Mouse (Mus musculus) macrophage (primary cell): ENCODE results near the gene Dlx2. TPM values are rescaled to one million over a fixed set of nuclear protein-coding genes. Genes with fewer than 3 reads are reported as not detected.

Experiments
- H3K27ac ChIP-seq: fragments of 350-480 bp; formaldehyde crosslinking; 2 replicates; pipeline ENCODE4 v1.9.0; 2021
- H3K36me3 ChIP-seq: fragments of 350-480 bp; formaldehyde crosslinking; 2 replicates; pipeline ENCODE4 v1.9.0; 2021; ENCODE audit errors: inconsistent target
- H3K4me3 ChIP-seq: fragments of 350-480 bp; formaldehyde crosslinking; 2 replicates; pipeline ENCODE4 v1.9.0; 2021; ENCODE audit errors: inconsistent target
- H3K79me2 ChIP-seq: fragments of 350-480 bp; formaldehyde crosslinking; 2 replicates; pipeline ENCODE4 v1.9.0; 2021; ENCODE audit errors: inconsistent target
- WGBS: methylation state at CpG from one replicate; pipeline ENCODE4 v1.1.7; 2026; ENCODE audit warnings: inconsistent platforms; ENCODE audit not compliant: missing documents; 5-methylcytosine and 5-hydroxymethylcytosine counted together
- polyA plus RNA-seq: library from polyadenylated mRNA; stranded (reverse); fragments of 250-400 nt; gene quantifications from 3 replicates; pipeline ENCODE4 v1.2.4, GENCODE M21; 2018; ENCODE audit warnings: inconsistent platforms

The Dlx2 gene
- polyA plus RNA-seq, 1 experiment from 2014 or later, result not detected

- Histone ChIP-seq H3K36me3 (no peaks in the 10 kb centered on the region), H3K4me3 (peak overlapping the region; percentile 13; the same call in 1 of the 2 replicates), H3K27ac (no peak overlapping the region), H3K79me2 (no peaks in the 10 kb centered on the region)
- WGBS, result under 1% methylated on average over 57 of the region's 60 CpGs
Observed at GRCm38 (mm10) chr2:71529511-71530351, 16.8 kb downstream of the Dlx2 start.

GRCm38 (mm10) chr2:71528714-71529510 lies 17.6 kb downstream of the Dlx2 start:
- no peak overlapping the region for H3K27ac ChIP-seq
- H3K79me2 ChIP-seq, result no peaks in the 10 kb centered on the region
- WGBS, result 3% methylated on average over 52 of the region's 57 CpGs
- no peak overlapping the region for H3K4me3 ChIP-seq
- H3K36me3 ChIP-seq, result no peaks in the 10 kb centered on the region

GRCm38 (mm10) chr2:71528014-71528713 lies 18.4 kb downstream of the Dlx2 start, which contains the start of gene Dlx1:
Gene Dlx1 (plus strand): TSS chr2:71528113.
- Histone ChIP-seq H3K79me2 (no peaks in the 10 kb centered on the region), H3K4me3 (no peak within 1 kb of the TSS), H3K36me3 (no peaks in the 10 kb centered on the region), H3K27ac (no peak within 1 kb of the TSS)
- 10% methylated on average over 25 of the region's 26 CpGs for WGBS

GRCm38 (mm10) chr2:71527323-71528013 lies 19.1 kb downstream of the Dlx2 start:
- Histone ChIP-seq H3K27ac (no peak overlapping the region), H3K36me3 (no peaks in the 10 kb centered on the region), H3K79me2 (no peaks in the 10 kb centered on the region), H3K4me3 (no peak overlapping the region)
- 16% methylated on average over 24 of the region's 24 CpGs for WGBS

GRCm38 (mm10) chr2:71526595-71527322 lies 19.8 kb downstream of the Dlx2 start:
- no peaks in the 10 kb centered on the region for H3K79me2 ChIP-seq
- H3K36me3 ChIP-seq, result no peaks in the 10 kb centered on the region
- H3K4me3 ChIP-seq, result no peak overlapping the region
- H3K27ac ChIP-seq, result no peak overlapping the region
- 9% methylated on average over 10 of the region's 10 CpGs for WGBS

GRCm38 (mm10) chr2:71524763-71525162 lies 21.8 kb downstream of the Dlx2 start:
- Histone ChIP-seq H3K79me2 (no peaks in the 10 kb centered on the region), H3K27ac (no peak overlapping the region), H3K4me3 (no peak overlapping the region), H3K36me3 (no peaks in the 10 kb centered on the region)
- 71% methylated on average over 13 of the region's 13 CpGs for WGBS

- Histone ChIP-seq H3K36me3 (no peaks in the 10 kb centered on the region), H3K27ac (no peak overlapping the region), H3K4me3 (no peak overlapping the region), H3K79me2 (no peaks in the 10 kb centered on the region)
- WGBS, result 74% methylated on average over 4 of the region's 4 CpGs
Observed at GRCm38 (mm10) chr2:71523431-71523830, 23.1 kb downstream of the Dlx2 start.

GRCm38 (mm10) chr2:71522871-71523270 lies 23.7 kb downstream of the Dlx2 start:
- Histone ChIP-seq H3K79me2 (no peaks in the 10 kb centered on the region), H3K36me3 (no peaks in the 10 kb centered on the region), H3K27ac (no peak overlapping the region), H3K4me3 (no peak overlapping the region)
- 59% methylated on average over 4 of the region's 4 CpGs for WGBS

GRCm38 (mm10) chr2:71517466-71518099 lies 29.0 kb downstream of the Dlx2 start:
- Histone ChIP-seq H3K4me3 (no peak overlapping the region), H3K27ac (no peak overlapping the region), H3K36me3 (no peaks in the 10 kb centered on the region), H3K79me2 (no peaks in the 10 kb centered on the region)
- WGBS, result 98% methylated on average over 7 of the region's 8 CpGs

GRCm38 (mm10) chr2:71516995-71517394 lies 29.6 kb downstream of the Dlx2 start:
- H3K36me3 ChIP-seq, result no peaks in the 10 kb centered on the region
- H3K27ac ChIP-seq, result no peak overlapping the region
- no peaks in the 10 kb centered on the region for H3K79me2 ChIP-seq
- H3K4me3 ChIP-seq, result no peak overlapping the region
- 96% methylated on average over 4 of the region's 4 CpGs for WGBS

- H3K4me3 ChIP-seq, result no peak overlapping the region
- H3K27ac ChIP-seq, result no peak overlapping the region
- no peaks in the 10 kb centered on the region for H3K36me3 ChIP-seq
- no peaks in the 10 kb centered on the region for H3K79me2 ChIP-seq
- 97% methylated on average over 9 of the region's 9 CpGs for WGBS
Observed at GRCm38 (mm10) chr2:71512326-71512725, 34.2 kb downstream of the Dlx2 start.

GRCm38 (mm10) chr2:71511209-71511608 lies 35.3 kb downstream of the Dlx2 start:
- H3K36me3 ChIP-seq, result no peaks in the 10 kb centered on the region
- no peak overlapping the region for H3K4me3 ChIP-seq
- no peaks in the 10 kb centered on the region for H3K79me2 ChIP-seq
- H3K27ac ChIP-seq, result no peak overlapping the region
- WGBS, result 95% methylated on average over 7 of the region's 7 CpGs

GRCm38 (mm10) chr2:71504852-71505251 lies 41.7 kb downstream of the Dlx2 start:
- H3K36me3 ChIP-seq, result no peaks in the 10 kb centered on the region
- WGBS, result 73% methylated on average over 9 of the region's 9 CpGs
- H3K27ac ChIP-seq, result no peak overlapping the region
- no peaks in the 10 kb centered on the region for H3K79me2 ChIP-seq
- H3K4me3 ChIP-seq, result no peak overlapping the region
